Mouse (Mus musculus): Measurements from ENCODE around the gene Fgf4. TPM values are rescaled to one million over a fixed set of nuclear protein-coding genes. Genes with fewer than 3 reads are reported as not detected.
A peak's percentile ranks its signal among the peaks of the same experiment; 100 is the strongest.

The Fgf4 gene
- polyA plus RNA-seq, 1 experiment from 2014 or later: not detected

- 28% methylated on average over 3 of the region's 3 CpGs for WGBS
- Histone ChIP-seq H3K9ac (ENCODE audit: low read depth, low read length) (no peak overlapping the region), H3K4me3 (ENCODE audit: low read depth, low read length) (no peak overlapping the region), H3K27ac (ENCODE audit: low read depth, low read length) (no peak overlapping the region), H3K4me2 (replicated peaks; ENCODE audit: low read depth) (no peak overlapping the region), H3K36me3 (ENCODE audit: control insufficient read depth, insufficient read depth) (no peaks in the 10 kb centered on the region), H3K27me3 (replicated peaks; ENCODE audit: control insufficient read depth, insufficient read depth, low read length) (peaks cover 15% of the 10 kb centered on the region), H3K9me3 (ENCODE audit: control insufficient read depth) (no peaks in the 10 kb centered on the region), H3K4me1 (replicated peaks; ENCODE audit: control insufficient read depth, insufficient read depth, low read length) (no peaks in the 10 kb centered on the region)
- no peak for TF ChIP-seq CTCF (IDR thresholded peaks at IDR 0.05; ENCODE audit: low read depth)
- no peak for ATAC-seq
Measured at GRCm38 (mm10) chr7:144854966-144855365, 7.8 kb downstream of the Fgf4 start.

GRCm38 (mm10) chr7:144857158-144857557 is 10.0 kb downstream of the Fgf4 start:
- no peak for ATAC-seq
- Histone ChIP-seq H3K4me1 (replicated peaks; ENCODE audit: control insufficient read depth, insufficient read depth, low read length) (no peaks in the 10 kb centered on the region), H3K9ac (ENCODE audit: low read depth, low read length) (no peak overlapping the region), H3K9me3 (ENCODE audit: control insufficient read depth) (no peaks in the 10 kb centered on the region), H3K36me3 (ENCODE audit: control insufficient read depth, insufficient read depth) (no peaks in the 10 kb centered on the region), H3K4me3 (ENCODE audit: low read depth, low read length) (no peak overlapping the region), H3K4me2 (replicated peaks; ENCODE audit: low read depth) (no peak overlapping the region), H3K27me3 (replicated peaks; ENCODE audit: control insufficient read depth, insufficient read depth, low read length) (peaks cover 37% of the 10 kb centered on the region), H3K27ac (ENCODE audit: low read depth, low read length) (no peak overlapping the region)
- 86% methylated on average over 7 of the region's 7 CpGs for WGBS
- no peak for TF ChIP-seq CTCF (IDR thresholded peaks at IDR 0.05; ENCODE audit: low read depth)

- no peak for ATAC-seq
- Histone ChIP-seq H3K36me3 (ENCODE audit: control insufficient read depth, insufficient read depth) (no peaks in the 10 kb centered on the region), H3K4me1 (replicated peaks; ENCODE audit: control insufficient read depth, insufficient read depth, low read length) (no peaks in the 10 kb centered on the region)
Measured at GRCm38 (mm10) chr7:144857826-144858342, 10.7 kb downstream of the Fgf4 start.

GRCm38 (mm10) chr7:144858702-144859101 is 11.5 kb downstream of the Fgf4 start:
- Histone ChIP-seq H3K27ac (ENCODE audit: low read depth, low read length) (no peak overlapping the region), H3K4me1 (replicated peaks; ENCODE audit: control insufficient read depth, insufficient read depth, low read length) (no peaks in the 10 kb centered on the region), H3K9me3 (ENCODE audit: control insufficient read depth) (no peaks in the 10 kb centered on the region), H3K9ac (ENCODE audit: low read depth, low read length) (no peak overlapping the region), H3K4me3 (ENCODE audit: low read depth, low read length) (no peak overlapping the region), H3K27me3 (replicated peaks; ENCODE audit: control insufficient read depth, insufficient read depth, low read length) (peaks cover 52% of the 10 kb centered on the region), H3K4me2 (replicated peaks; ENCODE audit: low read depth) (no peak overlapping the region), H3K36me3 (ENCODE audit: control insufficient read depth, insufficient read depth) (no peaks in the 10 kb centered on the region)
- 80% methylated on average over 1 of the region's 1 CpGs for WGBS
- TF ChIP-seq CTCF (IDR thresholded peaks at IDR 0.05; ENCODE audit: low read depth): no peak
- no peak for ATAC-seq

More at GRCm38 (mm10) chr7:144857826-144858342, 10.7 kb downstream of the Fgf4 start:
- Histone ChIP-seq H3K27ac (ENCODE audit: low read depth, low read length) (no peak overlapping the region), H3K4me2 (replicated peaks; ENCODE audit: low read depth) (no peak overlapping the region), H3K4me3 (ENCODE audit: low read depth, low read length) (no peak overlapping the region), H3K9me3 (ENCODE audit: control insufficient read depth) (no peaks in the 10 kb centered on the region), H3K27me3 (replicated peaks; ENCODE audit: control insufficient read depth, insufficient read depth, low read length) (peaks cover 44% of the 10 kb centered on the region), H3K9ac (ENCODE audit: low read depth, low read length) (no peak overlapping the region)
- TF ChIP-seq CTCF (IDR thresholded peaks at IDR 0.05; ENCODE audit: low read depth): no peak
- 77% methylated on average over 3 of the region's 3 CpGs for WGBS

GRCm38 (mm10) chr7:144861056-144861768 is 14.0 kb downstream of the Fgf4 start:
- Histone ChIP-seq H3K9ac (ENCODE audit: low read depth, low read length) (no peak overlapping the region), H3K9me3 (ENCODE audit: control insufficient read depth) (no peaks in the 10 kb centered on the region), H3K4me3 (ENCODE audit: low read depth, low read length) (peak overlapping the region; percentile 20), H3K4me2 (replicated peaks; ENCODE audit: low read depth) (peak overlapping the region; percentile 37; the same call in 1 of the 2 replicates), H3K4me1 (replicated peaks; ENCODE audit: control insufficient read depth, insufficient read depth, low read length) (no peaks in the 10 kb centered on the region), H3K27me3 (replicated peaks; ENCODE audit: control insufficient read depth, insufficient read depth, low read length) (peaks cover 76% of the 10 kb centered on the region), H3K36me3 (ENCODE audit: control insufficient read depth, insufficient read depth) (no peaks in the 10 kb centered on the region), H3K27ac (ENCODE audit: low read depth, low read length) (no peak overlapping the region)
- WGBS: under 1% methylated on average over 59 of the region's 72 CpGs
- TF ChIP-seq CTCF (IDR thresholded peaks at IDR 0.05; ENCODE audit: low read depth): no peak
- ATAC-seq: no peak

- Histone ChIP-seq H3K9ac (ENCODE audit: low read depth, low read length) (no peak overlapping the region), H3K4me2 (replicated peaks; ENCODE audit: low read depth) (peak overlapping the region; percentile 37; the same call in 1 of the 2 replicates), H3K4me3 (ENCODE audit: low read depth, low read length) (peak overlapping the region; percentile 20), H3K27ac (ENCODE audit: low read depth, low read length) (no peak overlapping the region), H3K27me3 (replicated peaks; ENCODE audit: control insufficient read depth, insufficient read depth, low read length) (peaks cover 77% of the 10 kb centered on the region), H3K36me3 (ENCODE audit: control insufficient read depth, insufficient read depth) (no peaks in the 10 kb centered on the region), H3K4me1 (replicated peaks; ENCODE audit: control insufficient read depth, insufficient read depth, low read length) (no peaks in the 10 kb centered on the region), H3K9me3 (ENCODE audit: control insufficient read depth) (no peaks in the 10 kb centered on the region)
- TF ChIP-seq CTCF (IDR thresholded peaks at IDR 0.05; ENCODE audit: low read depth): no peak
- WGBS: under 1% methylated on average over 28 of the region's 28 CpGs
- ATAC-seq: no peak
Measured at GRCm38 (mm10) chr7:144861769-144862070, 14.6 kb downstream of the Fgf4 start.
